Mouse (Mus musculus) pancreas, adult 10 weeks (tissue): ENCODE data around the gene Psme2b. TPM values are rescaled to one million over a fixed set of nuclear protein-coding genes. Genes with fewer than 3 reads are reported as not detected.

ENCODE experiments used
- polyA plus RNA-seq: library from polyadenylated mRNA; stranded (reverse); fragments of 350-450 nt; fragmentation: Illumina TruSeq; extraction: RNeasy Lipid Tissue Mini Kit (QIAGEN cat#74804); gene quantifications from one replicate; pipeline ENCODE4 v1.2.3, GENCODE M21; 2015; ENCODE audit warnings: low read depth, low replicate concordance; ENCODE audit not compliant: insufficient read depth

The Psme2b gene
- 1.1 TPM for polyA plus RNA-seq

DNA sequence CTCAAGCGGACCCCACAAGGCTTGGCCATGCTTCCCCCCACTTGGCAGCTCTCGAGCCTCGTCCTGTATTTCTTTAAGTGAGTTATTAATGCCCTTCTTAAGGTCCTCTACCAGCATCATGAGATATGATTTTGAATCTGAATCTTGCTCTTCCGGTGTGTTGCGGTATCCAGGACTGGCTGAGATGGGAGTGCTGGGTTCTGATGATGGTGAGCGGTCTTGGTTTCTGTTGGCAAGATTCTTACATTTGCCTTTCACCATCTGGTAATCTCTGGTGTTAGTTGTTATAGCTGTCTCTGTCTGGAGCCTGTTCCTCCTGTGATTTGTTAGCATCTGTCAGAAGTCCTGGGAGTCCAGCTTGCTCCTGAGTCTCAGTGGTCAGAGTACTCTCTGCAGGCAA lies at the start of gene Psme2b:
TSS of gene Psme2b (minus strand) at position 101 of the 400 bp plus-strand sequence.

DNA sequence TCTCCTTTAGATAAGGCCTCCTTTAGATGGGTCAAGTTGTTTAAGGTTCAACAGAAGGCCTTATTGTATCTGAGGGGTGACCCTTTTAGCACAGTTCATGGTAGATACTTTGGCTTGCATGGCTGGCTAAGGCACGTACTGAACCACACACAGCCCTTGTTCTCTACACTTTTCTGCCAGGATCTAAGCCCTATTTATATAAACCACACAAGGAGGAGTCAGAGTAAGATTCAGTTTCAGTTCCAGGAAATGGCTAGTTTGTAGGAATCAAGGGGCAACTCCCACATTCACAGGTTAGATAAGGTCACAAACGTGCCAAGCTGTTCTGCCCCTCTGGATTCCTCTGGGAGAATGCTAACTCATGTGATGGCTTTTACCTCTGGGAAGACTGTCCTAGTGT lies 48.0 kb upstream of the Psme2b start, which contains the start of gene Tgtp1:
TSS of gene Tgtp1 (minus strand) at position 155 of the 400 bp plus-strand sequence.

GRCm38 (mm10) chr11:48991740-48992520 lies 45.9 kb upstream of the Psme2b start, which contains the start of gene Gm12185:
Gene Gm12185, minus strand, starts transcription at chr11:48992226.

GRCm38 (mm10) chr11:48979251-48979650 lies 33.3 kb upstream of the Psme2b start, which contains the start of gene 9930111J21Rik1:
Gene 9930111J21Rik1, minus strand, starts transcription at chr11:48979398.

DNA sequence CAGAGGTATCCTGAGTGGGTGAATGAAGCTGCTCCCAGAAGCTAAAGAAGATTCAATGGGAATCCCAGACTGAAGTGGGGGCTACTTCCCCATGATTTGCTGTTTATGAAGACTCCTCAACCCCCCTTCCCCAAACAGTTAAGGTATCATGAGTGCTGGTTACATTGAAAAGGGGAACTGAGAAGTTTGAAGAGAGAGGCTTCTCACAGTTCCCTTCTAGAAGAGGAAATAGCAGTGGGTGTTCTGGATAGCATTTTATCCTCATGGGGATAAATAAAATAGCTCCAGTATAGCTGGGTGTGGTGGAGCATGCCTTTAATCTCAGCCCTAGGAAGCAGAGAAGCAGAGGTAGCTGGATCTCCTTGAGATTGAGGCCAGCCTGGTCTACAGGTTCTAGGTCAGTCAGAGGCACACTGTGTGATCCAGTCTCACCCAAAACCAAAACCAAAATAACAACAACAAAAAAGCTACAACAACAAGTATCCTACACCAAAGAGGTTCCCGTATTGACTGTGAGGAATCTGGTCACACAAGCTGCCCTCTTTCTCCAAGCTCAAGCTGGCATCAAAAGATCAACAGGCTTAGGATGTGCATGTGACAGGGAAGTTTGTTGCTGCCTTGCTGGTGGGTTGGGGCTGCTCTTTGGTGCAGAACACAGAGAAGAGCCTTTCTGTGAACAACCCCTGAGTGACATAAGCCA lies 32.4 kb upstream of the Psme2b start, which contains the start of gene Olfr56:
TSS of gene Olfr56 (plus strand) at position 650 of the 700 bp plus-strand sequence.

DNA sequence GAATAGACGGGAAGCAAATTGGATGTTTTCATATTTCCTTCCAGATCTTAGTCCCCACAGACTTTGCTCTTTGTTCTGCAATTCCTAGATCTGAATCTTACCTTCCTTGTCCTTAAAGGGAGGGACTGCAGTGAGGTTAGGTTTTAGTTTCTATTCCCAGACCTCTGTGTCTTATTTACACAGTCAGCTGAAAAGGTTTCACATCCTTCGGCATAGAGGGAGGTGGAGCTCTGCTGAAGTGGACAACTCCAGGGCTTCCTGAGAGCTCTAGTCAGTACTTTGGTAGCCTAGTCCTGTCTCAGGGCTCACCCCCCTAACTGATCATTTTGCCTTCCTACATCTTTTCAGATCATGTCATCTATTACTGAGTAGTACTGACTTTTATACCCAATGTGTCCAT lies 44.0 kb downstream of the Psme2b start, which contains the start of gene Gm5431:
TSS of gene Gm5431 (minus strand) at position 194 of the 400 bp plus-strand sequence.

Other genes starting within 250 kb of the Psme2b start
- gene Rack1, start 145.9 kb downstream of the Psme2b start, polyA plus RNA-seq, result 585 TPM
- 9.2 TPM for gene Trim41, start 128.8 kb downstream of the Psme2b start, polyA plus RNA-seq
- gene Trim7, start 120.0 kb downstream of the Psme2b start, polyA plus RNA-seq, result 5.0 TPM
- gene Gm12184, start 119.5 kb downstream of the Psme2b start, polyA plus RNA-seq, result not detected
- 6.0 TPM for gene Irgm1, start 74.5 kb downstream of the Psme2b start, polyA plus RNA-seq
- gene Gm5431, start 44.0 kb downstream of the Psme2b start, polyA plus RNA-seq, result 0.57 TPM
- not detected for gene Olfr56, start 32.7 kb upstream of the Psme2b start, polyA plus RNA-seq
- 1.9 TPM for gene 9930111J21Rik1, start 33.2 kb upstream of the Psme2b start, polyA plus RNA-seq
- gene Gm12185, start 46.0 kb upstream of the Psme2b start, polyA plus RNA-seq, result not detected
- 9.7 TPM for gene Tgtp1, start 48.0 kb upstream of the Psme2b start, polyA plus RNA-seq
- gene 9930111J21Rik2, start 105.1 kb upstream of the Psme2b start, polyA plus RNA-seq, result 2.8 TPM
- gene Tgtp2, start 118.0 kb upstream of the Psme2b start, polyA plus RNA-seq, result 9.2 TPM
- gene Ifi47, start 130.4 kb upstream of the Psme2b start, polyA plus RNA-seq, result 5.4 TPM
- gene Olfr1396, start 168.7 kb upstream of the Psme2b start, polyA plus RNA-seq, result 1.1 TPM
- gene Olfr1395, start 196.1 kb upstream of the Psme2b start, polyA plus RNA-seq, result not detected
- not detected for gene Olfr1394, start 208.2 kb upstream of the Psme2b start, polyA plus RNA-seq
- gene Btnl9, start 241.0 kb upstream of the Psme2b start, polyA plus RNA-seq, result 19.2 TPM